Mouse (Mus musculus) forelimb bud, embryonic 11.5 days (tissue): Measurements from ENCODE around the gene 1810065E05Rik.
A peak's percentile ranks its signal among the peaks of the same experiment; 100 is the strongest.

Experiments
- DNase-seq: peaks from one replicate; pipeline ENCODE4 v3.0.0-alpha.2; 2012; ENCODE audit warnings: low read depth, low spot score

1810065E05Rik gene

DNA sequence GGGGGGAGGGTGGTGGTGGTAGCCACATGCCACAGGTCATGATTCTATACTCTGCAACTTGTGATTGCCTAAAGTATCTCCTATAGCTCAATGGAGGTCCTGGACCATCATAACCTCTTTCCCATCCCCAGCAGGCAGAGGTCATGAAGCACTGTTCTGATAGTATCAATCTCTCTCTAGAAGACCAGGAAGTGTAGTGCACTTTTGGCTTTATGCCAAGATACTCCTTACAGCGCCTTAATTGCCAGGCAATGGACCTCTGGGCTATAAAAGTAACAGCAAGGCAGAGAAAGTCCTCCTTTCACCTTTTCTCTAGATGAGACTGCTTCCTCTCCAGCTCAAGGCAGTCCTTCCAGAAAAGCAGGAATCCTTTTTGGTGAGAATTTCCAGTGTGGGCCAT lies at the start of gene 1810065E05Rik:
Gene 1810065E05Rik, plus strand, starts transcription at position 297 of the 400 bp plus-strand sequence.
- no peak for DNase-seq

DNA sequence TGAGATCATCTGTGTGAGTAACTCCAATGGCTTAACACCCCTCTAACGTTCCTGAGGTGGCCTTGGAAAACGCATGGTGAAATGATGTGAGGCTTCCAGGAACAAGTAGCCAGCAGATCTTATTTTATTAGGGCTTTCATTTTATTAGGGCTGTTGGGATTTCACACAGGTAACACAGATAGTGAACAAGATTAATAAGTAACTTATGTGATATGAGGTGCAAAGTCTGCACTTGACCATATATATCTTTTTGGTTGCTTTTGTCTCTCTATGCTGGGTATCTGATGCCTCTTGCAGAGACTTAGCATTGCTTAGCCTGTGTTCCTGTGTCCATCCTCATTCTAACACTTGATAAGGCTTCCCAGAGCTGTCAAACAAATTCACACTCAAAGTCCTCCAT lies 43.6 kb upstream of the 1810065E05Rik start:
- DNase-seq, result no peak

DNA sequence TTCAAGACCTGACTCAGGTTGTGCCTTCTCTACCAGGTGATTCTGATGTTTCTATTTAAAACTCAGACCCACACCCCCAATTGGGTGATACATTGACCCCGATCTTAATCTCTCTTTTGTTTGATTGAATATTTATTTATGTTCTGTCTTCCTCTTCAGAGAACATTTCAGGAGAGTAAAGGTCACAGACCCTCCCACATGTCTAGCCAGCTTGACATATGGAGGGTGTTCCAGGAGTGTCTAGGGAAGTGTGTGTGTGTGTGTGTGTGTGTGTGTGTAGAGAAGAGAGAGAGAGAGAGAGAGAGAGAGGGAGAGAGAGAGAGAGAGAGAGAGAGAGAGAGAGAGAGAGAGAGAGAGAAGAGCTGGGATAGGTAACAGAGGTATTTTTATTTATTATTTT lies 43.2 kb upstream of the 1810065E05Rik start:
- DNase-seq, result no peak

DNA sequence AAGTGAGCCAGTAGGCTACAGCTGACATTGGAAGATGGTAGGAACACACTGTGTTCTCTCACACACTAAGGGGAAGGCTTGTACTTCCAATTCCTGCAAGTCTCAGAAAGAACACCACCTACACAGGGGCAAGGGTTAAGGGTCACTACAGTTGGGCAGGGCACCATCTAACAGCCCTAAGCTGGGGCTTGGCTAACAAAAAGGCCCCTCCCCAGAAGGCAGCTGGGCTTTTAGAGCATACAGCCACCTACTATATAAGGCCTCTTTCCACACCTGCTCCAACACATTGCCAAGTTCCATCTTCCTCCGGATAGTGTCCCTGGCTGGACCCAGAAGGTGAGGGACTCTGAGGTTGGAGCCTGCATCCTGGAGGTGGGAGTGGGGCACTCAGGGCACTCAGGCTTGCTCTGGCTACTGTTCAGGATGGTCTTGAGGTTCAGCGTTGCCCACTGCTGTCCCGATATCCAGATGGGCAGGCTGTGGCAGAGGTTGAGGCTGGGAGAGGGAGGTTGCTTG lies 42.1 kb upstream of the 1810065E05Rik start, which contains the start of gene Lypd8:
Gene Lypd8, plus strand, starts transcription at position 281 of the 516 bp plus-strand sequence.
- DNase-seq, result no peak

DNA sequence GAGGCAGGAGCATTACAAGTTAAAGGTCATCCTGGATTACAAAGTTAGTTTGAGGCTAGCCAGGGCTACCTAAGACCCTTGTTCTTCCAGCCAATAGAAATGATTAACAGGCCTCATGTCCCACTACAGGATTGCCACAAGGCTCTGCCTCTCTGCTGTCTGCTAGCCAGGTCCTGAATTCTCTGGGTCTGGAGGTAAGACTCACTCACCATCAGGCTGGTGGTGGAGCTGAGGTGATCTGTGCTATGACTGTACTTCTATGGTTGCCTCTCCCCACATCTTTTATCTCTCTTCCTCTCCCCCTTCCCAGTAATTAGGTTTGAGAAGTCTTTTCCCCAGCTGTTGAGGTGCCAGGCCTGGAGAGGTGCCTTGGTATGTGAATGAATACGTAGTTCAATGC lies 41.4 kb upstream of the 1810065E05Rik start:
- no peak for DNase-seq

DNA sequence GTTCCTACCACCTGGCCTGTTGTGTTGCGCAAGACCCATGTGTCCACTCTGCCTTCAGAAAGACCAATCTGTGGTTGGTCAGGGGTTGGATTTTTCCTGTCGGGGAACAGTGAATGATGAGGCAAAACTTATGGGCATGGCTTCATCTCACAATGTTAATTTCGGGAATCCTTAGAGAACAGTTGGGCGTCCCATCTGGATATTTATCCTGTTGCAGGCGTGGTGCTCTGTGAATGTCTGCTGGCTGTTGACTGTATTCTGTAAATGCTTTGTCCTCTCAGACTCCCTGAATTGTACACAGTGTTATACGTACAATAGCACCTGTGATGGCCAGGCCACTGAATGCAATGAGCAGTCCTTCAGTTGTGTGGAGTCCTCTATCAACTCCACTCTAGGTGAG lies 38.4 kb upstream of the 1810065E05Rik start:
- DNase-seq, result no peak

DNA sequence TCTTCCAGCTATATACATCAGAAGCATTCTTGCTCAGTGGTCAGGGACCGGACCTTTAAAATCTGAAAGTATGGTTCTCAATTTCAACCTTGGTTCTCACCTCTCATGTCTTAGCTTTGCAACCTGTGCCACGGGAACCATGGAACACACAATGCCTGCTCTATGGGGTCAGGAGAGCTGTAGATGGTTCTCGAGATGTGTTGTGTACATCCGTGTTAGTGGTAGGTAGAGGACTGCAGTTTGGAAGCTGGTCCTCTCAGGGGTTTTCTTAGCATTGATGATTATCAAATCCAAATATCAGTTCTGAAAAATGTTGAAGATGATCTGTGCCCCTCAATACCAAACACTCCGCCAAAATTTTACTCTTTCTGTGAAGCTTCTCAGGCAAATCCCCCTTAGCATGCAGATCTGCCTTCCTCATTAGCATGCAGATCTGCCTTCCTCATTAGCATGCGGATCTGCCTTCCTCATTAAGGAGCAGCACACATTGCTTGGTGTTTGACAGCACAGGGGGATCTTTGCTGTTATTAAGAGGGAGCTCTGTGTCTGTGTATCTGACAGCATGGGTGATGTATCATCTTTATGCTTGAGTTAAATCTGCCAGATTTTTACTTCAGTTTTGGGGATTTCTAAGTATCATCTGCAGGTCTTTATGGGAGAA lies 20.8 kb upstream of the 1810065E05Rik start:
- no peak for DNase-seq

DNA sequence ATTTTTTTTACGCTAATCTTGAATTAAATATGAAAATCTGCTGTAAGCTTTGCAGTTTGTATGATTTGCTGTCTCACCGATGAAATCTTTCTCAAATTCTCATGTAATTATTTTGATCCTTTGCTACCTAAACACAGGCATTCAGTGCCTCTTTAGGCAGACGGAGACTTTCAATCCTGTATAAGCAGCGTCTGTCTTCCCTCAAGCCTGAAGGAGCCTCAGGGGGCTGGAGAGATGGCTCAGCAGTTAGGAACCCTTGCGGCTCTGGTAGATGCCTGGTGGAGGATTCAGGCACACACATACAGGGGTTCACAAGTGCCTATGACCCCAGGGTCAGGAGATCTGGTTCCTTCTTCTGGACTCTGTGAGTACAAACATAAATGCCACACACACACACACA lies 20.3 kb upstream of the 1810065E05Rik start:
- no peak for DNase-seq

DNA sequence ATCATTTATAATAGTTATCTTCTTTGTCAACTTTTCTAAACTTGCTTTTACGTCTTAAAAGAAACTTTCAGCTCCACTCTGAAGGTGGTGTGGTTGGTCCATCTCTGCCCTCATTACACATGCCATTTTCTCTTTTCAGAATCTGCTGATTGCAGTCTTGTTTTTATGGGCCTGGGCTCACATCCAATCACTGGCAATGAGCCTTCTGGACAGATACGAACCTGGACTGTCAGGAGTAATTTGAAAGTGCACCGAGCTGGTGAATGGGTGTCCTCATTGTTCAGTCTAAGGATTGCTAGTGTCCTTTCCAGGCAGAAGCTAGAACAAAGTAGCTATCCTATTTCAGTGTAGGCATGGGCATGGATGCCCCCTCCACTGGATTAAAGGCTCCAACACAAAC lies 12.8 kb upstream of the 1810065E05Rik start:
- no peak for DNase-seq

DNA sequence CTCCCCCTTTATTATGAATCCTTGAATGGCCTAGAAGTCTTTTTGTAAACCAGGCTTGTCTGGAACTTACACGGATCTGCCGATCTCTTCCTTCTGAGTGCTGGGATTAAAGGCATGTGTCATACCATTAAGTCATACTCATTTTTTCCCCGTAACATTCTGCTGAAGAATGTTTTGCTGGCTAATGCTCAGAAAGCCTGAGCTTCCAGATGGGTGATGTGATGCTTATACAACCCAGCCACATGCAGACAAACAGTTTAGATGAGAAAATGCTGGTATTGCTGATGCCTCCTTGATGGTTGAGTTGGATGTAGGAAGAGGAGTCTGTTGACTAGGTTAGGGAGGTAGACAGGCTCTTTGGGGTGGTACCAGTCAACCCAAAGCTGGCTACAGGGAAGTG lies 2.6 kb upstream of the 1810065E05Rik start:
- no peak for DNase-seq

DNA sequence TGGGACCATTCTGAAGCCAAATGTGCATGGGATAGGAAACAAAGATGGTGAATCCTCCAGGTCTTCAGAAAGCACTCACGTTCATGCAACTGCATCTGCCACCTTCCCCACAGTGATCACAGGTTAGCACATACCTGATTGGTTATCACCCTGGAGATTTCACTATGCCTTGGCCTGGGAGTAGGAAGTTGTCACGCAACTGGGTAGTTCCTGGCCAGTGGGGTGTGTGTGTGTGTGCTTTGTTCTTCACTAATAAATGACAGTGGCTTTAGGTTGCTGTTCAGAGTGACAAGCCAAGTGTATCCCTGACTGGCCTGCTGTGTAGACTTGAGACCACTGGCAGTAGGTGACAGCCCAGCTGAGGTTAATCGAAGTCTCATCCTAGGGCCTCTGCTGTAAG lies 11.3 kb downstream of the 1810065E05Rik start, which contains the start of gene Gm12253:
Gene Gm12253, plus strand, starts transcription at position 301 of the 400 bp plus-strand sequence.
- no peak for DNase-seq

DNA sequence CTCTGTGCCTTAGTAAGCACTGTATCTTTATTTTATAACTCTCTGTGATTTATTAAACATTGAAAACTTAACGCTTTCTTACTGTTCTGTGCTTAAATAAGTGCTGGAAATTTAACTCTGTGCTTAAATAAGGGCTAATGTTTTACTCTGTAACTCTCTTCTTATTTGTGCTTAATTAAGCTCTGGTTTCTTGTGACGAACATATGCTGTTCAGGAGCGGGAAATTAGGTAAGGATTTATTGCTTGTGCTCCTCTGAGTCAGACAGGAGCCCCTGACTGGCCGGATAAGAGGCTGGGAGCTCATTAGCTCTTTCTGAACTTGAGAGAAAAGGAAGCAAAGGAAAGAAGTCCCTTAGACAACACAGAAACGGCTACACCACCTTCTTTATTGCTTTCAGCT lies 17.0 kb downstream of the 1810065E05Rik start:
- DNase-seq, result peak; percentile 58

DNA sequence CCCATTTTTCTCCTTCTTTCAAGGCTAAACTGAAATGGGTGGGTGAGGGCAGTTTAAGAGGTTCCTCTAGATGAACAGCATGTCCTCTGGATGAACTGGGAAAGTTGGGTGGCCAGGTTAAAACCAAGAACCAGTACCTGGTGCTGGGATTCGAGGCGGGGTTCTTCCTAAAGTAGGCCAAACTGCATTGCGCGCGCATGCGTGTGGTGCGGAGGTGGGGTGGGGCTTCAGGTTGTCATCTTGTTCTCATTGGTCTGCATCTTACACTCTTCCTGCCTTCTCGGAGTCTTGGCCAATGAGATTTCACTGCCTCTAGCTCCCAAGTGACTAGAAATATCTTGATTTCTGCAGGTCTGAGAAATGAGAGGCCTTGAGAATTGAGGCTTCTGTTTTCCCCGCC lies 31.8 kb downstream of the 1810065E05Rik start, which contains the start of gene Lypd9:
Gene Lypd9, minus strand, starts transcription at position 165 of the 400 bp plus-strand sequence.
- DNase-seq, result no peak

DNA sequence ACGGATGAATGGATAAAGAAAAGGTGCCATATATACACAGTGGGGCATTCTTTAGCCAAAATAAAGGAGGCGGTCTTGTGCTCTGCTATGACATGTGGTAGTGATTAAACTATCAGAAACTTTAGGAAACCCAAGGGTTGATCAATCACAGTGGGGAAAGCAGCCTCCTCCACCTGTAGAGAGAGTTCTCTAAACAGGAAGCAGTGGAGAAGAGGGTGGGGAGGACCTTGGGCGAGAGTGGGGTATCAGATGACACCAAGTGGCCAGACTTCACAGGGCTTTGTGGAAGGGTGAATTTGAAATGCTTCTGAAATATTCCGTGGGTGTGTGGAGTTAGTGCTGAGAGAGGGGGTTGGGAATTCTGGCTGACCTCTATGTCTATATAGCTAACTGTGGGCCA lies 32.7 kb downstream of the 1810065E05Rik start:
- peak; percentile 70 for DNase-seq

DNA sequence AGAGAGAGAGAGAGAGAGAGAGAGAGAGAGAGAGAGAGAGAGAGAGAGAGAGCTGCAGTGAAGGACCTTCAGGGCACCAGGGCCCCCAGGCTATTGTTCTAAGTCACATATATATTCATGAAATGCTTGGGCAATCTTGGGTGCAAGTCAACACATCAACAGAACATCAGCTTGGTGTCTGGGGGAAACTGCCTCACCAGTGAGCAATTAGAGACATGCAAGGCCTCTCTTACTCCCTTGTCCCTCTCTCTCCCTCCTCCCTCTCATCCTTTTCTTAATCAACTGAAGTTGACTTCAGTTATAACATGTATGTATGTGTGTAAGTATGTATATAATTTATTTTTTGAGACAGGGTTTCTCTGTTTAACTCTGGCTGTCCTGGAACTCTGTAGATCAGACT lies 41.3 kb downstream of the 1810065E05Rik start, which contains the start of gene Olfr30:
Gene Olfr30, minus strand, starts transcription at position 101 of the 400 bp plus-strand sequence.
- DNase-seq, result no peak
